Comparison of ENCODE assay signal across 13 mouse cellular contexts in genomic region chr15:95837570-95837969, GRCm38 (mm10). TPM values are rescaled to one million over a fixed set of nuclear protein-coding genes. Genes with fewer than 3 reads are reported as not detected.
A peak's percentile ranks its signal among the peaks of the same experiment; 100 is the strongest.
DNase-seq lines count a peak whose midpoint lies in the region; ATAC-seq and TF ChIP-seq lines count a peak whose summit lies in the region.
"Had no signal": no experiment of that assay in that cellular context is flagged by ENCODE, and none has a peak within 500 bp of the region (broad histone marks: within the 10 kb centered on the region; RNA-seq: fewer than 3 reads in every experiment).

No protein-coding gene starts in this region.

- no peaks in the 10 kb centered on the region for H3K36me3 ChIP-seq in heart, embryonic 13.5 days
- no peaks in the 10 kb centered on the region for H3K36me3 ChIP-seq in lung, embryonic 15.5 days
- H3K36me3 ChIP-seq in small intestine, adult 2 months (ENCODE audit: control insufficient read depth, insufficient read depth, low read length) = peaks cover 9% of the 10 kb centered on the region; the same call in 1 of the 2 replicates
- H3K36me3 ChIP-seq: hindbrain, embryonic 12.5 days had no signal

- intact Hi-C loops in heart, postnatal 36 days (cut with DNase I) = loop anchor here (2.0 to 5.0 kb wide), 3 partner anchors 65 to 445 kb away; no protein-coding TSS in a partner anchor

- H3K9me3 ChIP-seq in heart, embryonic 13.5 days = no peaks in the 10 kb centered on the region
- no peaks in the 10 kb centered on the region for H3K9me3 ChIP-seq in lung, embryonic 15.5 days
- H3K9me3 ChIP-seq: hindbrain, embryonic 12.5 days; limb, embryonic 10.5 days had no signal

- WGBS in heart, embryonic 13.5 days = 63% methylated on average over 1 of the region's 1 CpGs
- WGBS in lung, embryonic 15.5 days = 47% methylated on average over 1 of the region's 1 CpGs
- WGBS in small intestine, adult 2 months = 40% methylated on average over 1 of the region's 1 CpGs

- TF ChIP-seq CTCF in small intestine, adult 2 months (IDR thresholded peaks at IDR 0.05; ENCODE audit: extremely low read depth, insufficient read length, insufficient replicate concordance, low read depth, low read length) = no peak

- no peak for ATAC-seq in heart, embryonic 13.5 days (ENCODE audit: extremely low read depth, insufficient number of reproducible peaks, low FRiP score, low TSS enrichment)
- no peak for ATAC-seq in lung, embryonic 15.5 days (ENCODE audit: borderline replicate concordance, extremely low read depth, low FRiP score, low TSS enrichment)
- ATAC-seq in granulocyte monocyte progenitor cell, adult 5-6 weeks (replicated peaks; ENCODE audit: poor library complexity, severe bottlenecking) = peak; percentile 31; the same call in 1 of the 2 replicates
- no peak for ATAC-seq in CD4-positive, CD25-positive, alpha-beta regulatory T cell, adult 4 months
- ATAC-seq: forebrain, postnatal 0 days had no signal

- peaks cover 72% of the 10 kb centered on the region for H3K4me1 ChIP-seq in heart, embryonic 13.5 days
- peaks cover 46% of the 10 kb centered on the region for H3K4me1 ChIP-seq in lung, embryonic 15.5 days
- H3K4me1 ChIP-seq in small intestine, adult 2 months (ENCODE audit: control insufficient read depth, insufficient read depth, insufficient read length, low read length) = peaks cover 39% of the 10 kb centered on the region

- peak overlapping the region; percentile 62 for H3K9ac ChIP-seq in heart, embryonic 13.5 days
- no peak overlapping the region for H3K9ac ChIP-seq in lung, embryonic 15.5 days
- H3K9ac ChIP-seq: forebrain, postnatal 0 days; hindbrain, embryonic 12.5 days had no signal

- H3K27ac ChIP-seq in heart, embryonic 13.5 days (replicated peaks) = peak overlapping the region; percentile 86
- peak overlapping the region; percentile 79 for H3K27ac ChIP-seq in lung, embryonic 15.5 days
- peak overlapping the region; percentile 89 for H3K27ac ChIP-seq in small intestine, adult 2 months (ENCODE audit: insufficient read depth, low read depth, low read length)
- H3K27ac ChIP-seq: hindbrain, embryonic 12.5 days; limb, embryonic 10.5 days had no signal

- TF ChIP-seq POLR2A in small intestine, adult 2 months (IDR thresholded peaks at IDR 0.05; ENCODE audit: low read depth, low read length) = no peak

- DNase-seq in heart, postnatal 36 days = no peak
- no peak for DNase-seq in lung, postnatal 4 days
- no peak for DNase-seq in cerebellum, adult 18-20 months
- DNase-seq: adrenal gland, postnatal 25 days; cerebellum, adult 11-12 months; forebrain, postnatal 0 days had no signal

- no peak overlapping the region for H3K4me3 ChIP-seq in heart, embryonic 13.5 days
- H3K4me3 ChIP-seq in lung, embryonic 15.5 days = no peak overlapping the region
- no peak overlapping the region for H3K4me3 ChIP-seq in small intestine, adult 2 months (ENCODE audit: low read depth, low read length)
- H3K4me3 ChIP-seq: hindbrain, embryonic 12.5 days; limb, embryonic 10.5 days had no signal

- no peaks in the 10 kb centered on the region for H3K27me3 ChIP-seq in heart, embryonic 13.5 days (replicated peaks)
- no peaks in the 10 kb centered on the region for H3K27me3 ChIP-seq in lung, embryonic 15.5 days
- H3K27me3 ChIP-seq in small intestine, adult 2 months (ENCODE audit: control insufficient read depth, insufficient read depth, low read length) = no peaks in the 10 kb centered on the region
- H3K27me3 ChIP-seq: hindbrain, embryonic 12.5 days had no signal

- H3K4me2 ChIP-seq in heart, embryonic 13.5 days = peak overlapping the region; percentile 55
- H3K4me2 ChIP-seq in lung, embryonic 15.5 days = no peak overlapping the region
- H3K4me2 ChIP-seq: hindbrain, embryonic 12.5 days had no signal

RNA-seq across cellular contexts. Expression of gene Ano6, which starts 46.9 kb away (rescaled TPM):
- 28.8 and 31.0 TPM in 2 replicates for polyA plus RNA-seq in heart, embryonic 13.5 days (2015; fragmentation: Nextera tagmentation; extraction: Ambion mirVana)
- total RNA-seq in heart, postnatal 36 days (2021) = 10 to 100 TPM; 20.6 to 23.0 TPM
- polyA plus RNA-seq in lung, embryonic 15.5 days (2015; fragmentation: Nextera tagmentation; extraction: Ambion mirVana) = 39.5 and 44.0 TPM in 2 replicates
- 25.3 and 28.8 TPM in 2 replicates for total RNA-seq in granulocyte monocyte progenitor cell, adult 5-6 weeks (2014; fragmentation: Nextera tagmentation)
- 28.7 and 30.9 TPM in 2 replicates for total RNA-seq in granulocyte monocyte progenitor cell, adult 5-6 weeks (2017)
- 15.1 and 172 TPM in 2 replicates for polyA plus RNA-seq in small intestine, adult 2 months (2012; rRNA removed)
- 10 to 100 TPM; 34.8 to 54.6 TPM for polyA plus RNA-seq in CD4-positive, CD25-positive, alpha-beta regulatory T cell, adult 4 months (2017; shearing (Covaris generic))
